Mouse (Mus musculus) left cerebral cortex, postnatal 10 days (tissue): ENCODE data around the gene Ppat. TPM values are rescaled to one million over a fixed set of nuclear protein-coding genes. Genes with fewer than 3 reads are reported as not detected.
"Not testable (repeated sequence)": the region's sequence is repeated elsewhere in the genome, so short reads cannot be mapped to it uniquely, and the experiment has no call there.

Source experiments
- DNase-seq, 2 experiments: peaks; one replicate each; pipeline ENCODE4 v3.0.0; 2021 to 2022; ENCODE audit warnings: low spot score in 2 of 2, mixed read lengths in 1 of 2; ENCODE audit errors: extremely low spot score in 1 of 2
- intact Hi-C: fragments of 180-260 bp; cut with DNase I; formaldehyde crosslinking; loops from one replicate; pipeline ENCODE4 v1.15.1; 2025
- total RNA-seq, 2 experiments: library from RNA; stranded (reverse); gene quantifications; 2 replicates each; pipeline ENCODE4 v1.2.3; 2021

The Ppat gene
- total RNA-seq, 2 experiments from 2014 or later: 19.9 to 23.2 TPM

GRCm38 (mm10) chr5:76952112-76953040 is 998 bp upstream of the Ppat start:
- intact Hi-C loops: no loop called here
- DNase-seq: no peak

GRCm38 (mm10) chr5:76950343-76951105 is 854 bp downstream of the Ppat start:
- intact Hi-C loops: loop anchor here (2.0 kb wide), 1 partner anchor 42 kb away; no protein-coding TSS in a partner anchor
- peak in 1 of 2 experiments; percentile 27 for DNase-seq

GRCm38 (mm10) chr5:76947758-76948157 is 3.6 kb downstream of the Ppat start:
- intact Hi-C loops: no loop called here
- DNase-seq: no peak

- no peak for DNase-seq
- intact Hi-C loops: no loop called here
Measured at GRCm38 (mm10) chr5:76947142-76947541, 4.2 kb downstream of the Ppat start.

GRCm38 (mm10) chr5:76945678-76946033 is 5.7 kb downstream of the Ppat start:
- intact Hi-C loops: no loop called here

GRCm38 (mm10) chr5:76944965-76945677 is 6.3 kb downstream of the Ppat start:
- no peak for DNase-seq
- intact Hi-C loops: no loop called here

More at GRCm38 (mm10) chr5:76945678-76946033, 5.7 kb downstream of the Ppat start:
- no peak for DNase-seq

- intact Hi-C loops: no loop called here
- no peak for DNase-seq
Measured at GRCm38 (mm10) chr5:76942505-76942904, 8.9 kb downstream of the Ppat start.

- intact Hi-C loops: no loop called here
- no peak for DNase-seq
Measured at GRCm38 (mm10) chr5:76941975-76942374, 9.4 kb downstream of the Ppat start.

- no peak for DNase-seq
- intact Hi-C loops: no loop called here
Measured at GRCm38 (mm10) chr5:76939717-76940116, 11.7 kb downstream of the Ppat start.

- no peak for DNase-seq
- intact Hi-C loops: no loop called here
Measured at GRCm38 (mm10) chr5:76929180-76929877, 22.0 kb downstream of the Ppat start.

- intact Hi-C loops: no loop called here
- no peak for DNase-seq
Measured at GRCm38 (mm10) chr5:76928124-76928832, 23.1 kb downstream of the Ppat start.

- no peak for DNase-seq
- intact Hi-C loops: no loop called here
Measured at GRCm38 (mm10) chr5:76924296-76924695, 27.1 kb downstream of the Ppat start.

- intact Hi-C loops: no loop called here
- peak in 1 of 2 experiments; percentile 72 for DNase-seq
Measured at GRCm38 (mm10) chr5:76923428-76923827, 27.9 kb downstream of the Ppat start.

- intact Hi-C loops: no loop called here
Measured at GRCm38 (mm10) chr5:76922833-76923232, 28.5 kb downstream of the Ppat start.

GRCm38 (mm10) chr5:76912522-76912921 is 38.9 kb downstream of the Ppat start:
- intact Hi-C loops: not testable (repeated sequence)

More at GRCm38 (mm10) chr5:76922833-76923232, 28.5 kb downstream of the Ppat start:
- no peak for DNase-seq

GRCm38 (mm10) chr5:76910807-76911206 is 40.6 kb downstream of the Ppat start:
- intact Hi-C loops: no loop called here
- no peak for DNase-seq

More at GRCm38 (mm10) chr5:76912522-76912921, 38.9 kb downstream of the Ppat start:
- not testable (repeated sequence) for DNase-seq

- DNase-seq: no peak
- intact Hi-C loops: no loop called here
Measured at GRCm38 (mm10) chr5:76906155-76906499, 45.3 kb downstream of the Ppat start.
